Mouse (Mus musculus) stomach, postnatal 0 days (tissue): Measurements from ENCODE around the gene Enoph1.

Source experiments
- CTCF ChIP-seq: IDR thresholded peaks from 2 replicates; pipeline ENCODE4 v1.5.1; 2016; ENCODE audit warnings: antibody characterized with exemption, low read depth, mild to moderate bottlenecking, moderate library complexity
- EP300 ChIP-seq: optimal IDR thresholded peaks from 2 replicates; pipeline ENCODE3; 2016; ENCODE audit warnings: antibody characterized with exemption

- no peak for TF ChIP-seq CTCF
- TF ChIP-seq EP300 = no peak
Measured at GRCm38 (mm10) chr5:100090515-100091262, 50.9 kb downstream of the Enoph1 start.
